Mouse (Mus musculus): ENCODE results near the gene Ugt2b5. TPM values are rescaled to one million over a fixed set of nuclear protein-coding genes. Genes with fewer than 3 reads are reported as not detected.
"Not testable (repeated sequence)": the region's sequence is repeated elsewhere in the genome, so short reads cannot be mapped to it uniquely, and the experiment has no call there.

The Ugt2b5 gene
- not detected for total RNA-seq (2021)
- long read RNA-seq, experiment 1: 0 reads
- long read RNA-seq, experiment 2: 0 reads

- intact Hi-C loops (cut with DNase I; ENCODE audit: low total_unique reads): not testable (repeated sequence)
Measured at GRCm38 (mm10) chr5:87140196-87140595, at the start of gene Ugt2b5. Gene Ugt2b5 (minus strand): TSS chr5:87140318.

GRCm38 (mm10) chr5:87175780-87176179, 35.7 kb upstream of the Ugt2b5 start:
- DNase-seq; intact Hi-C loops (cut with DNase I; ENCODE audit: low total_unique reads): not testable (repeated sequence)

More at GRCm38 (mm10) chr5:87140196-87140595, at the start of gene Ugt2b5:
- not testable (repeated sequence) for DNase-seq

GRCm38 (mm10) chr5:87174671-87175070, 34.6 kb upstream of the Ugt2b5 start:
- DNase-seq: no peak
- intact Hi-C loops (cut with DNase I; ENCODE audit: low total_unique reads): no loop called here

GRCm38 (mm10) chr5:87147741-87148454, 7.8 kb upstream of the Ugt2b5 start:
- intact Hi-C loops (cut with DNase I; ENCODE audit: low total_unique reads): no loop called here
- no peak for DNase-seq

- DNase-seq: no peak
- intact Hi-C loops (cut with DNase I; ENCODE audit: low total_unique reads): no loop called here
Measured at GRCm38 (mm10) chr5:87142865-87143456, 2.8 kb upstream of the Ugt2b5 start.

- intact Hi-C loops (cut with DNase I; ENCODE audit: low total_unique reads); DNase-seq: not testable (repeated sequence)
Measured at GRCm38 (mm10) chr5:87103697-87104096, 36.4 kb downstream of the Ugt2b5 start.

GRCm38 (mm10) chr5:87092346-87093027, 47.6 kb downstream of the Ugt2b5 start, which contains the start of gene Ugt2b36:
Gene Ugt2b36 (minus strand): TSS chr5:87092555.
- no peak for DNase-seq
- intact Hi-C loops (cut with DNase I; ENCODE audit: low total_unique reads): no loop called here

GRCm38 (mm10) chr5:87091111-87091510, 49.0 kb downstream of the Ugt2b5 start:
- intact Hi-C loops (cut with DNase I; ENCODE audit: low total_unique reads): no loop called here
- no peak for DNase-seq

GRCm38 (mm10) chr5:87089264-87089663, 50.9 kb downstream of the Ugt2b5 start:
- no peak for DNase-seq
- intact Hi-C loops (cut with DNase I; ENCODE audit: low total_unique reads): no loop called here

GRCm38 (mm10) chr5:87086269-87086668, 53.8 kb downstream of the Ugt2b5 start:
- intact Hi-C loops (cut with DNase I; ENCODE audit: low total_unique reads): no loop called here
- DNase-seq: no peak

Other genes starting within 250 kb of the Ugt2b5 start
- gene Ugt2b34, start 233.4 kb downstream of the Ugt2b5 start, total RNA-seq (2021): not detected
- gene Ugt2b1, start 213.8 kb downstream of the Ugt2b5 start, total RNA-seq (2021): not detected
- not detected for gene Ugt2b35, start 139.5 kb downstream of the Ugt2b5 start, total RNA-seq (2021)
- gene Ugt2b36, start 47.8 kb downstream of the Ugt2b5 start, total RNA-seq (2021): not detected
- gene Ugt2b37, start 114.5 kb upstream of the Ugt2b5 start, total RNA-seq (2021): not detected
- gene Ugt2a3, start 196.9 kb upstream of the Ugt2b5 start, total RNA-seq (2021): not detected

All from gastrocnemius, postnatal 14 days (tissue).